Mouse (Mus musculus): ENCODE data around the gene Rnf6. TPM values are rescaled to one million over a fixed set of nuclear protein-coding genes. Genes with fewer than 3 reads are reported as not detected.
"Not testable (repeated sequence)": the region's sequence is repeated elsewhere in the genome, so short reads cannot be mapped to it uniquely, and the experiment has no call there.

Rnf6 gene
- total RNA-seq, 2 experiments from 2014 or later = 67.1 to 75.2 TPM

DNA sequence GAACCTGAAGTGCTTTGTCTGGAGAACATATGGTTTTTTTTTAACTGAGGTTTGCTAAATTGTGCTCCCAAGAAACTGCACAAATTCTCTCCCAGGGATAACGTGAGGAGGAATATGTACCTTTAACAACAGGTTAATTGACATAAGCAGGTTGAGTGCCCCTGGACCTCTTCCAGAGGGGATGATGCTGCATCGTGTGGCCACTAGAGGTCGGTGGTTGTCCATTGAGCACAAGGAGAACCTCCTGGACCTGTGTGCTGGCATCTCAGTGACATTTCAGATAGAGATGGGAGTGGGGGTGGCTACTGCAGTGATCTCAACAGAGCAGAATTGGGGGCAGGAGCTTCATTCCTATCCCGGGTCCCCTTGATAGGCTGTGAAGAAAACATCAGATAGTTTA lies 48.6 kb downstream of the Rnf6 start:
- DNase-seq (ENCODE audit: low spot score in 2 of 2); intact Hi-C loops (cut with DNase I): not testable (repeated sequence)

DNA sequence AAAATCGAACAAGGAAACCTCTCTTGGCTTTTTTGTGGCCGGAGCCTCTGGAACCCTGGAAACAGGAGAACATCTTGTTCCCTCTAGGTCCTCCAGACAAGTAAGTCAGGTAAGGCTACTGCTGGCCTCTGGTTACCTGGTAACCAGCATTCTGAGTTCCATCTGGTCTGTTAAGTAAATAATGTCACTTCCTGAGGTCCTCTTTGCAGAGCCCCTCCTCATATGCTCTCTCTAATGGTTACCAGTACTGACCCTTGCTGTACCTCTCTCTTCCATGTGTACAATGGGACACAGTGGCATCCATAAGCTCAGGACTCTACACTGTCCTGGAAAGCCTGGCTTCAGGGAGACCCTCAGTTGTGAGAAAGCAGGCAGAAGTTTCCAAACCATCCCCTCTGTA lies 50.7 kb downstream of the Rnf6 start, which contains the start of gene Gm6309:
TSS of gene Gm6309 (minus strand) at position 101 of the 400 bp plus-strand sequence.
- DNase-seq (ENCODE audit: low spot score in 2 of 2); intact Hi-C loops (cut with DNase I): not testable (repeated sequence)

DNA sequence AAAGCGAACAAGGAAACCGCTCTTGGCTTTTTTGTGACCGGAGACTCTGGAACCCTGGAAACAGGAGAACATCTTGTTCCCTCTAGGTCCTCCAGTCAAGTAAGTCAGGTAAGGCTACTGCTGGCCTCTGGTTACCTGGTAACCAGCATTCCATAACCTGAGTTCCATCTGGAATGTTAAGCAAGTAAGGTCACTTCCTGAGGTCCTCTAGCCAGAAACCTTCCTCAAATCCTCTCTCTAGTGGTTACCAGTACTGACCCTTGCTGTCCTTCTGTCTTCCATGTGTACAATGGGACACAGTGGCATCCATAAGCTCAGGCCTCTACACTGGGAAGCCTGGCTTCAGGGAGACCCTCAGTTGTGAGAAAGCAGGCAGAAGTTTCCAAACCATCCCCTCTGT lies 60.9 kb downstream of the Rnf6 start, which contains the start of gene Gm5565:
TSS of gene Gm5565 (minus strand) at position 101 of the 400 bp plus-strand sequence.
- DNase-seq (ENCODE audit: low spot score in 2 of 2); intact Hi-C loops (cut with DNase I): not testable (repeated sequence)

Other genes with a start within 250 kb of the Rnf6 start
- not detected for gene Cyp3a25, start 211.9 kb downstream of the Rnf6 start, total RNA-seq (2021)
- not detected for gene Cyp3a59, start 142.3 kb downstream of the Rnf6 start, total RNA-seq (2021)
- not detected for gene Gm5565, start 61.0 kb downstream of the Rnf6 start, total RNA-seq (2021)
- not detected for gene Gm6309, start 50.8 kb downstream of the Rnf6 start, total RNA-seq (2021)
- 1 to 10 TPM in 1 of 2 experiments, under 1 TPM in 1; 0.67 to 1.6 TPM for gene 1700001J03Rik, start 36.3 kb downstream of the Rnf6 start, total RNA-seq (2021)
- gene Cdk8, start 9.7 kb upstream of the Rnf6 start, total RNA-seq (2021) = 10 to 100 TPM; 37.5 to 43.2 TPM
- 10 to 100 TPM; 90.6 to 96.2 TPM for gene Wasf3, start 163.4 kb upstream of the Rnf6 start, total RNA-seq (2021)